Mouse (Mus musculus) lung, adult 18-20 months (tissue): ENCODE measurements at regions not wholly inside any gene's neighbourhood (a gene's known extent, or its start where the extent isn't known, plus 50 kb on each side); places are given as distances from the start of the nearest gene placed in this dataset.

Experiments
- DNase-seq, 2 experiments: peaks; one replicate each; pipeline ENCODE4 v3.0.0; 2022; ENCODE audit warnings: mixed read lengths in 2 of 2

- no peak for DNase-seq
Measured at GRCm38 (mm10) chr3:156423100-156423499, 138.5 kb upstream of the Negr1 start.

- DNase-seq = no peak
Measured at GRCm38 (mm10) chr3:156455042-156455441, 106.6 kb upstream of the Negr1 start.

- DNase-seq = no peak
Measured at GRCm38 (mm10) chr3:156463299-156463698, 98.3 kb upstream of the Negr1 start.

- DNase-seq = no peak
Measured at GRCm38 (mm10) chr3:156465601-156466000, 96.0 kb upstream of the Negr1 start.

- no peak for DNase-seq
Measured at GRCm38 (mm10) chr3:156472665-156473064, 88.9 kb upstream of the Negr1 start.
